Mouse (Mus musculus): ENCODE measurements around the gene Cutc. TPM values are rescaled to one million over a fixed set of nuclear protein-coding genes. Genes with fewer than 3 reads are reported as not detected.

Cutc gene
- polyA plus RNA-seq, 1 experiment from 2014 or later = 18.3 TPM

- Histone ChIP-seq H3K27ac (no peak overlapping the region), H3K4me2 (no peak overlapping the region), H3K9ac (no peak overlapping the region), H3K36me3 (no peaks in the 10 kb centered on the region), H3K9me3 (no peaks in the 10 kb centered on the region), H3K4me3 (replicated peaks) (no peak overlapping the region), H3K27me3 (replicated peaks) (no peaks in the 10 kb centered on the region), H3K4me1 (no peaks in the 10 kb centered on the region)
- ATAC-seq (ENCODE audit: insufficient read depth, low FRiP score, low read depth) = no peak
- 71% methylated on average over 5 of the region's 5 CpGs for WGBS
Measured at GRCm38 (mm10) chr19:43780391-43780790, 27.6 kb downstream of the Cutc start.

DNA sequence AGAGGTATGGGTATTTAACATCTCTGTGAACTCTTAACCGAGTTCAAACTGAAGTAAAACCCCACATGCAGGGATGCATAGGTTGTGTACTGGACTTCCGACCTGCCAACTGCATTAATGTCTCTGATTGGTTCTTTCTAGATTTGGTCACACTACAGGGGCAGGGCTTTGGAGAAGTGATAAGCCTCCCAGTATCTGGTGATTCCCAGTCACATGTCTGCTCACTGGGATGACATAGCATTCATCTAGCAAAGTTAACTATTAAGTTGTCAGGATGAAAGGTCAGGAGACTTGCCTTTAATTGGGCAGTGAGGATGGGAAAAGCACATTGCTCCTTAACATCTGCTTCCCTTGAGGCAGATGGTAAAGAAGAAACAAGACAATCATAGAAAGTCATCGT is 29.2 kb downstream of the Cutc start, which contains the start of gene Abcc2:
Gene Abcc2 (plus strand): TSS at position 213 of the 400 bp plus-strand sequence.
- no peak for ATAC-seq (ENCODE audit: insufficient read depth, low FRiP score, low read depth)
- no peak within 1 kb of the TSS for H3K27ac ChIP-seq
- WGBS = 84% methylated on average over 3 of the region's 3 CpGs

GRCm38 (mm10) chr19:43784761-43785160 is 32.0 kb downstream of the Cutc start:
- no peak for ATAC-seq (ENCODE audit: insufficient read depth, low FRiP score, low read depth)
- H3K27me3 ChIP-seq (replicated peaks) = no peaks in the 10 kb centered on the region
- H3K4me1 ChIP-seq = no peaks in the 10 kb centered on the region
- no peak overlapping the region for H3K4me3 ChIP-seq (replicated peaks)
- no peak overlapping the region for H3K9ac ChIP-seq
- WGBS = 76% methylated on average over 8 of the region's 8 CpGs
- H3K36me3 ChIP-seq = no peaks in the 10 kb centered on the region
- H3K27ac ChIP-seq = no peak overlapping the region
- no peaks in the 10 kb centered on the region for H3K9me3 ChIP-seq
- H3K4me2 ChIP-seq = no peak overlapping the region

More for the DNA sequence above, 29.2 kb downstream of the Cutc start, which contains the start of gene Abcc2:
- no peaks in the 10 kb centered on the region for H3K27me3 ChIP-seq (replicated peaks)
- H3K9me3 ChIP-seq = no peaks in the 10 kb centered on the region
- H3K4me3 ChIP-seq (replicated peaks) = no peak within 1 kb of the TSS
- no peaks in the 10 kb centered on the region for H3K4me1 ChIP-seq
- H3K36me3 ChIP-seq = no peaks in the 10 kb centered on the region
- no peak within 1 kb of the TSS for H3K4me2 ChIP-seq
- no peak within 1 kb of the TSS for H3K9ac ChIP-seq

- no peaks in the 10 kb centered on the region for H3K4me1 ChIP-seq
- no peak overlapping the region for H3K4me3 ChIP-seq (replicated peaks)
- H3K4me2 ChIP-seq = no peak overlapping the region
- H3K27me3 ChIP-seq (replicated peaks) = no peaks in the 10 kb centered on the region
- no peaks in the 10 kb centered on the region for H3K9me3 ChIP-seq
- no peak overlapping the region for H3K27ac ChIP-seq
- no peak overlapping the region for H3K9ac ChIP-seq
- ATAC-seq (ENCODE audit: insufficient read depth, low FRiP score, low read depth) = no peak
- H3K36me3 ChIP-seq = no peaks in the 10 kb centered on the region
- WGBS = 73% methylated on average over 13 of the region's 13 CpGs
Measured at GRCm38 (mm10) chr19:43786249-43787026, 33.6 kb downstream of the Cutc start.

- ATAC-seq (ENCODE audit: insufficient read depth, low FRiP score, low read depth) = no peak
Measured at GRCm38 (mm10) chr19:43789817-43790216, 37.0 kb downstream of the Cutc start.

DNA sequence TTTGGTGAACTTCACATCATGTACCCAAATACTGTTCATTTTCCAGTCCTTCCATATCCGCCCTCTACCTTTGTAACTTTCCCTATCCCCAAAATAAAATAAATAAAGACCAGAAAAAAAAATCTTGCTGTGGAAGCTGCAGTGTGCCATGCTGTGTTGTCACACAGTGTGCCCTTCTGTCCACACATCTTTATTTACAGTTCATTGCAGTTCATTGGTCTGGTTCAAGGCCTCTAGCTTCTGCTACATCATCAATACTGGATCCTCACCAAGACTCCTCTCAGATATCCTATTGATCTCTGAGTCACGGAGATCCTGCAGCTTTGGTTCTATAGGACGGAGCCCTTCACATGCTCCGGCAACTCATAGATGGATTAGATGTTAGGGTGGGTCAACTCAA is 39.7 kb downstream of the Cutc start:
- no peaks in the 10 kb centered on the region for H3K27me3 ChIP-seq (replicated peaks)
- no peak overlapping the region for H3K27ac ChIP-seq
- ATAC-seq (ENCODE audit: insufficient read depth, low FRiP score, low read depth) = no peak
- H3K4me3 ChIP-seq (replicated peaks) = no peak overlapping the region
- no peak overlapping the region for H3K4me2 ChIP-seq
- no peak overlapping the region for H3K9ac ChIP-seq
- WGBS = 86% methylated on average over 4 of the region's 4 CpGs
- H3K9me3 ChIP-seq = no peaks in the 10 kb centered on the region
- H3K4me1 ChIP-seq = no peaks in the 10 kb centered on the region
- no peaks in the 10 kb centered on the region for H3K36me3 ChIP-seq

More at GRCm38 (mm10) chr19:43789817-43790216, 37.0 kb downstream of the Cutc start:
- H3K27me3 ChIP-seq (replicated peaks) = no peaks in the 10 kb centered on the region
- H3K4me1 ChIP-seq = no peaks in the 10 kb centered on the region
- WGBS = 63% methylated on average over 7 of the region's 7 CpGs
- H3K9ac ChIP-seq = no peak overlapping the region
- no peaks in the 10 kb centered on the region for H3K9me3 ChIP-seq
- H3K4me2 ChIP-seq = no peak overlapping the region
- H3K4me3 ChIP-seq (replicated peaks) = no peak overlapping the region
- no peaks in the 10 kb centered on the region for H3K36me3 ChIP-seq
- no peak overlapping the region for H3K27ac ChIP-seq

DNA sequence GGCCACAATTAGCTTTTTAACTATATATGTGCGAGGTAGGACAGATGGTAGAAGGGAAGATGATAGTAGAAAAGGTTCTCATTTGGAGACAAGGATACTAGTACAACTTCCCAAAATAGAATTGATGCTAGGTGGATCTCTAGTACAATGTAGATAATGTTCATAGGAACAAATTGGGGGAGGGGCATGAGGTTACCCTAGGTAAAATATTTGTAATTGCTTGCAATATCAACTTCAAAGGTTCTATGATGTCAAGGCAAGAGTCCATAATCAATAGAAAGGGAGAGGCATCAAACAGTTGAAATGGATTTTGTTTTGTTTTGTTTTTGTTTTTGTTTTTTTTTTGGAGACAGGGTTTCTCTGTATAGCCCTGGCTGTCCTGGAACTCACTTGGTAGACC is 41.2 kb downstream of the Cutc start:
- no peaks in the 10 kb centered on the region for H3K36me3 ChIP-seq
- ATAC-seq (ENCODE audit: insufficient read depth, low FRiP score, low read depth) = no peak
- 88% methylated on average over 1 of the region's 1 CpGs for WGBS
- H3K9ac ChIP-seq = no peak overlapping the region
- no peaks in the 10 kb centered on the region for H3K27me3 ChIP-seq (replicated peaks)
- H3K9me3 ChIP-seq = no peaks in the 10 kb centered on the region
- no peak overlapping the region for H3K4me3 ChIP-seq (replicated peaks)
- no peak overlapping the region for H3K4me2 ChIP-seq
- no peaks in the 10 kb centered on the region for H3K4me1 ChIP-seq
- H3K27ac ChIP-seq = no peak overlapping the region

DNA sequence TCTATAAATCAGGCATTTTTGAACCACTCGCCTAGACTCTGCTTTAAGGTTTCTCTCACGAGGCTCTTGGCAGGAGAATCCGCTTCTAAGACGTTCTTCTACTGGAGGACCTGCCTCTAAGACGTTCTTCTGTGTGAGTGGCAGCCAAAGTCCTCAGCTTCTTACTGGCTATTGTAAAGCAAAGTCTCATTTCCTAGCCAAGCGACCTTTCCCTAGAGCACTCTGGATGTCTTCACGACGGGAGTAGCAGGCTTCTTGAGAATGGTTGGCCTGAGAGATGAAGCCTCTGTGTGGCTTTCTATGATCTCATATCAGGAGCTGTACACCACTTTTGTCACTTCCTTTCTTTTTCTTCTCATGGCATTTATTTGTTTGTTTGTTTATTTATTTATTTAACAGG is 42.7 kb downstream of the Cutc start:
- Histone ChIP-seq H3K4me2 (no peak overlapping the region), H3K9ac (no peak overlapping the region), H3K4me1 (no peaks in the 10 kb centered on the region), H3K36me3 (no peaks in the 10 kb centered on the region), H3K27me3 (replicated peaks) (no peaks in the 10 kb centered on the region), H3K27ac (no peak overlapping the region), H3K4me3 (replicated peaks) (no peak overlapping the region), H3K9me3 (no peaks in the 10 kb centered on the region)
- no peak for ATAC-seq (ENCODE audit: insufficient read depth, low FRiP score, low read depth)
- WGBS = 70% methylated on average over 8 of the region's 8 CpGs

DNA sequence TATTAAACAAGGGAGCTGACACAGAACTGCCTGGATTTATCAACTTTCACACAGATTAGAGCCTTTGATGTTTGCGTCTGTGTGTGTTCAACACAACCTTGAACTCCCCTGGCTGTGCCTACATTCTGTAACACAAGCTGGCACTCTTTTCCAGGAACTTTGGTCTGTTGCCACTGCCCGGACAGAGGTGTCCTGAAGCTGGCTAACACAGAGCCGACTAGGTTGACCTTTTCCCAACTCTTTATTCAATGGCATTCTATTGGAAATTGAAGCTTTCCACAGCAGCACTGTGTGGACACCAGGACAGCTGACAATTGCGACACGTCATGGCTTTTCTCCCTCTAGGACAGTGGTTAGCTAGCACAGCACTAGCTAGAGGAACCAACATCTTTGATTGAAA is 44.4 kb downstream of the Cutc start:
- Histone ChIP-seq H3K27ac (no peak overlapping the region), H3K4me3 (replicated peaks) (no peak overlapping the region), H3K9ac (no peak overlapping the region), H3K27me3 (replicated peaks) (no peaks in the 10 kb centered on the region), H3K4me1 (no peaks in the 10 kb centered on the region), H3K4me2 (no peak overlapping the region), H3K9me3 (no peaks in the 10 kb centered on the region), H3K36me3 (no peaks in the 10 kb centered on the region)
- 65% methylated on average over 5 of the region's 5 CpGs for WGBS
- ATAC-seq (ENCODE audit: insufficient read depth, low FRiP score, low read depth) = no peak

DNA sequence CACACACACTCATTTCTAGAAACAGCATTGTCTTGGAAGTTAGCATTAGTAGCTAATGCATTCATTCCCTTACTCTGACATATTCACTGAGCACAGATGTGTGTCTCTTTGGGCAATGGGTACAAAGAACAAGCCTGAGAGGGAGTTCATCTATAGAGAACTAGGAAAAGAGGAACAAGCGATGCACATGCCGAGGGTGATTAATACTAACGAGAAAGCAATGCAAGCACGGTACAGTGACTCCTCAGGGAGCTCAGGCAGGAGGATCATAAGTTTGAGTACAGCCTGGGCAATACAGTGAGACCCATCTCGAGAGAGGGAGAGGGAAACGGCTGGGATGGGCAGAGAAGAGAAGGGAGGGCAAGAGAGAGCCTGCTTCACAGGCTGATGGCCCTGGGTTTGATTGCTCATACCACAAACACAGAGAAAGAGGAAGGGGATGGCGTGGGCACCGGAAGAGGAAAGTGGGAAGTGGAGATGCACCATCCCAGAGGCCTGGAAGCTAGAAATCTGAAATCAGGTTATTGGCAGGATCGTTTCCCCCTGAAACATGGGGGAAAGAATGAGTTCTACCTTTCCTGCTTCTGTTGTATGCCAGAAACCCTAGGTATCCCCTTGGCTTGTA is 48.7 kb downstream of the Cutc start:
- Histone ChIP-seq H3K27me3 (replicated peaks) (no peaks in the 10 kb centered on the region), H3K27ac (no peak overlapping the region), H3K4me3 (replicated peaks) (no peak overlapping the region), H3K4me1 (no peaks in the 10 kb centered on the region), H3K4me2 (no peak overlapping the region), H3K9me3 (no peaks in the 10 kb centered on the region), H3K36me3 (no peaks in the 10 kb centered on the region), H3K9ac (no peak overlapping the region)
- ATAC-seq (ENCODE audit: insufficient read depth, low FRiP score, low read depth) = no peak
- WGBS = 79% methylated on average over 9 of the region's 9 CpGs

GRCm38 (mm10) chr19:43803866-43804265 is 51.1 kb downstream of the Cutc start:
- Histone ChIP-seq H3K4me2 (no peak overlapping the region), H3K27me3 (replicated peaks) (no peaks in the 10 kb centered on the region), H3K4me3 (replicated peaks) (no peak overlapping the region), H3K9ac (no peak overlapping the region), H3K9me3 (no peaks in the 10 kb centered on the region), H3K27ac (no peak overlapping the region), H3K36me3 (no peaks in the 10 kb centered on the region), H3K4me1 (no peaks in the 10 kb centered on the region)
- WGBS = 79% methylated on average over 10 of the region's 10 CpGs
- ATAC-seq (ENCODE audit: insufficient read depth, low FRiP score, low read depth) = no peak

DNA sequence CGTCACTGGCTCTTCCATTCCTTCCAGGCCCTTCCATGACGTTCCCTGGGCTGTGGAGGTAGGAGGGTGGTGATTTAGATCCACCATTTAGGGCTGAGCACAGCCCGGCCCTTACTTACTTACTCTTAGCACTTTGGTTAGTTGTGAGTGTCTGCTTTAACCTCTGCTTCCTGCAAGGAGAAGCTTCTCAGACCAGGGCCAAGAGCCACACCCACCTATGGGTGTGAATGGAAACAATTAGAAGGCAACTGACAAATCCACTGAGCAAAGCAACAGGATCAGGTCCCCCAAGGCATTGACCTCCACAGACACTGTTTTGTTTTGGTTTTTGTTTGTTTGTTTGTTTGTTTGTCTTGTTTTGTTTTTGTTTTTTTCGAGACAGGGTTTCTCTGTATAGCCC is 56.5 kb downstream of the Cutc start:
- no peak overlapping the region for H3K4me3 ChIP-seq (replicated peaks)
- no peak overlapping the region for H3K9ac ChIP-seq
- 45% methylated on average over 4 of the region's 4 CpGs for WGBS
- no peaks in the 10 kb centered on the region for H3K4me1 ChIP-seq
- H3K4me2 ChIP-seq = no peak overlapping the region
- H3K27ac ChIP-seq = no peak overlapping the region
- H3K36me3 ChIP-seq = no peaks in the 10 kb centered on the region
- H3K27me3 ChIP-seq (replicated peaks) = no peaks in the 10 kb centered on the region
- H3K9me3 ChIP-seq = no peaks in the 10 kb centered on the region
- no peak for ATAC-seq (ENCODE audit: insufficient read depth, low FRiP score, low read depth)

All from stomach, embryonic 15.5 days (tissue).